Mouse (Mus musculus) midbrain, embryonic 10.5 days (tissue): ENCODE data around the gene Atp6v0a4. TPM values are rescaled to one million over a fixed set of nuclear protein-coding genes. Genes with fewer than 3 reads are reported as not detected.
A peak's percentile ranks its signal among the peaks of the same experiment; 100 is the strongest.

Source experiments
- DNase-seq: peaks from one replicate; pipeline ENCODE4 v3.0.0-alpha.2; 2017; ENCODE audit warnings: low spot score
- H3K27ac ChIP-seq: fragments of 300-500 bp; sonication (generic); replicated peaks from 2 replicates; pipeline ENCODE4 v1.5.1; 2016; ENCODE audit warnings: mild to moderate bottlenecking
- H3K27me3 ChIP-seq: fragments of 300-500 bp; sonication (generic); 2 replicates; pipeline ENCODE4 v1.6.1; 2016; ENCODE audit warnings: low read depth, mild to moderate bottlenecking; ENCODE audit not compliant: poor library complexity, severe bottlenecking
- H3K36me3 ChIP-seq: fragments of 300-500 bp; sonication (generic); 2 replicates; pipeline ENCODE4 v1.6.1; 2016; ENCODE audit warnings: mild to moderate bottlenecking, moderate library complexity
- H3K4me1 ChIP-seq: fragments of 300-500 bp; sonication (generic); 2 replicates; pipeline ENCODE4 v1.6.1; 2016
- H3K4me3 ChIP-seq: fragments of 300-500 bp; sonication (generic); 2 replicates; pipeline ENCODE4 v1.5.1; 2016; ENCODE audit warnings: mild to moderate bottlenecking, moderate library complexity
- H3K9me3 ChIP-seq: fragments of 300-500 bp; sonication (generic); replicated peaks from 2 replicates; pipeline ENCODE4 v1.6.1; 2016; ENCODE audit warnings: mild to moderate bottlenecking
- WGBS: fragments of 180-500 bp; shearing (Covaris S2); methylation state at CpG from one replicate; pipeline ENCODE4 v1.1.7; 2016; 5-methylcytosine and 5-hydroxymethylcytosine counted together
- polyA plus RNA-seq: library from polyadenylated mRNA; unstranded; fragments of >200 nt; fragmentation: Nextera tagmentation; extraction: Ambion mirVana; gene quantifications from 2 replicates; pipeline ENCODE4 v1.2.1, GENCODE M21; 2016

The Atp6v0a4 gene
- polyA plus RNA-seq: not detected in 2 replicates

- peaks cover 3% of the 10 kb centered on the region; the same call in 1 of the 2 replicates for H3K4me1 ChIP-seq
- H3K36me3 ChIP-seq: peaks cover 55% of the 10 kb centered on the region
- 93% methylated on average over 7 of the region's 7 CpGs for WGBS
- H3K9me3 ChIP-seq: no peaks in the 10 kb centered on the region; the same call in 1 of the 2 replicates
- no peaks in the 10 kb centered on the region for H3K27me3 ChIP-seq
- H3K27ac ChIP-seq: no peak within 1 kb of the TSS
- no peak within 1 kb of the TSS for H3K4me3 ChIP-seq
- no peak for DNase-seq
These were observed at the start of gene Atp6v0a4 for GRCm38 (mm10) chr6:38124207-38124835. Gene Atp6v0a4 (minus strand): TSS chr6:38124586.

GRCm38 (mm10) chr6:38165385-38165784 lies 41.0 kb upstream of the Atp6v0a4 start:
- no peak for DNase-seq
- no peaks in the 10 kb centered on the region for H3K27me3 ChIP-seq
- H3K36me3 ChIP-seq: peaks cover 69% of the 10 kb centered on the region
- no peak overlapping the region; the same call in 1 of the 2 replicates for H3K27ac ChIP-seq
- no peaks in the 10 kb centered on the region for H3K9me3 ChIP-seq
- WGBS: 78% methylated on average over 6 of the region's 6 CpGs
- no peak overlapping the region for H3K4me3 ChIP-seq
- H3K4me1 ChIP-seq: peaks cover 16% of the 10 kb centered on the region

- 86% methylated on average over 6 of the region's 6 CpGs for WGBS
- no peak for DNase-seq
- H3K9me3 ChIP-seq: no peaks in the 10 kb centered on the region
- H3K4me1 ChIP-seq: peaks cover 18% of the 10 kb centered on the region
- H3K27ac ChIP-seq: no peak overlapping the region
- no peaks in the 10 kb centered on the region for H3K27me3 ChIP-seq
- peaks cover 62% of the 10 kb centered on the region for H3K36me3 ChIP-seq
- no peak overlapping the region for H3K4me3 ChIP-seq
These were observed 40.3 kb upstream of the Atp6v0a4 start for GRCm38 (mm10) chr6:38164705-38165104.

GRCm38 (mm10) chr6:38162825-38163504 lies 38.6 kb upstream of the Atp6v0a4 start:
- Histone ChIP-seq H3K9me3 (no peaks in the 10 kb centered on the region), H3K4me1 (peaks cover 34% of the 10 kb centered on the region), H3K27me3 (no peaks in the 10 kb centered on the region), H3K36me3 (peaks cover 47% of the 10 kb centered on the region), H3K4me3 (no peak overlapping the region), H3K27ac (0 out of 2 replicates have a peak overlapping the region, but pooled peaks have one; percentile 4)
- no peak for DNase-seq
- WGBS: 77% methylated on average over 14 of the region's 14 CpGs

GRCm38 (mm10) chr6:38160556-38160955 lies 36.2 kb upstream of the Atp6v0a4 start:
- no peaks in the 10 kb centered on the region for H3K27me3 ChIP-seq
- peak overlapping the region; percentile 65; the same call in 1 of the 2 replicates for H3K27ac ChIP-seq
- no peaks in the 10 kb centered on the region for H3K9me3 ChIP-seq
- peaks cover 38% of the 10 kb centered on the region for H3K4me1 ChIP-seq
- H3K4me3 ChIP-seq: no peak overlapping the region
- peaks cover 48% of the 10 kb centered on the region for H3K36me3 ChIP-seq
- no peak for DNase-seq
- 69% methylated on average over 2 of the region's 2 CpGs for WGBS

- peak; percentile 74 for DNase-seq
- Histone ChIP-seq H3K4me3 (no peak overlapping the region), H3K27me3 (no peaks in the 10 kb centered on the region), H3K4me1 (peaks cover 38% of the 10 kb centered on the region), H3K27ac (peak overlapping the region; percentile 65; the same call in 1 of the 2 replicates), H3K36me3 (peaks cover 47% of the 10 kb centered on the region), H3K9me3 (no peaks in the 10 kb centered on the region)
- WGBS: 34% methylated on average over 3 of the region's 3 CpGs
These were observed 35.7 kb upstream of the Atp6v0a4 start for GRCm38 (mm10) chr6:38160102-38160501.

GRCm38 (mm10) chr6:38159576-38159975 lies 35.2 kb upstream of the Atp6v0a4 start:
- Histone ChIP-seq H3K36me3 (peaks cover 45% of the 10 kb centered on the region), H3K27me3 (no peaks in the 10 kb centered on the region), H3K4me1 (peaks cover 38% of the 10 kb centered on the region), H3K27ac (no peak overlapping the region), H3K4me3 (no peak overlapping the region), H3K9me3 (no peaks in the 10 kb centered on the region)
- no peak for DNase-seq
- WGBS: 86% methylated on average over 4 of the region's 4 CpGs

GRCm38 (mm10) chr6:38157925-38158324 lies 33.5 kb upstream of the Atp6v0a4 start:
- DNase-seq: peak; percentile 34
- H3K27me3 ChIP-seq: no peaks in the 10 kb centered on the region
- no peaks in the 10 kb centered on the region for H3K9me3 ChIP-seq
- no peak overlapping the region for H3K4me3 ChIP-seq
- peak overlapping the region; percentile 49; the same call in 1 of the 2 replicates for H3K27ac ChIP-seq
- WGBS: 74% methylated on average over 16 of the region's 16 CpGs
- H3K4me1 ChIP-seq: peaks cover 29% of the 10 kb centered on the region
- H3K36me3 ChIP-seq: peaks cover 42% of the 10 kb centered on the region

- H3K27ac ChIP-seq: no peak overlapping the region
- H3K4me3 ChIP-seq: no peak overlapping the region
- peaks cover 47% of the 10 kb centered on the region for H3K36me3 ChIP-seq
- peaks cover 25% of the 10 kb centered on the region for H3K4me1 ChIP-seq
- WGBS: 86% methylated on average over 5 of the region's 5 CpGs
- H3K9me3 ChIP-seq: no peaks in the 10 kb centered on the region
- no peak for DNase-seq
- no peaks in the 10 kb centered on the region for H3K27me3 ChIP-seq
These were observed 31.8 kb upstream of the Atp6v0a4 start for GRCm38 (mm10) chr6:38156204-38156603.

- peaks cover 74% of the 10 kb centered on the region for H3K36me3 ChIP-seq
- no peak for DNase-seq
- no peaks in the 10 kb centered on the region for H3K9me3 ChIP-seq
- WGBS: 91% methylated on average over 11 of the region's 11 CpGs
- peaks cover 5% of the 10 kb centered on the region for H3K4me1 ChIP-seq
- H3K27ac ChIP-seq: no peak overlapping the region
- H3K27me3 ChIP-seq: no peaks in the 10 kb centered on the region
- H3K4me3 ChIP-seq: no peak overlapping the region
These were observed 27.9 kb upstream of the Atp6v0a4 start for GRCm38 (mm10) chr6:38152305-38152704.

- no peak for DNase-seq
- WGBS: 92% methylated on average over 19 of the region's 19 CpGs
- H3K27ac ChIP-seq: no peak overlapping the region
- H3K36me3 ChIP-seq: peaks cover 74% of the 10 kb centered on the region
- no peaks in the 10 kb centered on the region for H3K27me3 ChIP-seq
- H3K9me3 ChIP-seq: no peaks in the 10 kb centered on the region
- H3K4me3 ChIP-seq: no peak overlapping the region
- H3K4me1 ChIP-seq: peaks cover 8% of the 10 kb centered on the region
These were observed 25.1 kb upstream of the Atp6v0a4 start for GRCm38 (mm10) chr6:38149483-38149882.

GRCm38 (mm10) chr6:38148626-38149025 lies 24.2 kb upstream of the Atp6v0a4 start:
- no peak overlapping the region for H3K4me3 ChIP-seq
- H3K4me1 ChIP-seq: peaks cover 8% of the 10 kb centered on the region
- 91% methylated on average over 10 of the region's 10 CpGs for WGBS
- H3K27ac ChIP-seq: no peak overlapping the region
- H3K27me3 ChIP-seq: no peaks in the 10 kb centered on the region
- no peak for DNase-seq
- H3K36me3 ChIP-seq: peaks cover 70% of the 10 kb centered on the region
- no peaks in the 10 kb centered on the region for H3K9me3 ChIP-seq

GRCm38 (mm10) chr6:38147301-38147700 lies 22.9 kb upstream of the Atp6v0a4 start:
- Histone ChIP-seq H3K4me1 (peaks cover 8% of the 10 kb centered on the region), H3K4me3 (no peak overlapping the region), H3K9me3 (no peaks in the 10 kb centered on the region), H3K27me3 (no peaks in the 10 kb centered on the region), H3K36me3 (peaks cover 70% of the 10 kb centered on the region), H3K27ac (no peak overlapping the region)
- WGBS: 87% methylated on average over 5 of the region's 5 CpGs
- DNase-seq: no peak
